Mouse (Mus musculus) midbrain, embryonic 10.5 days (tissue): ENCODE measurements around the gene Cracr2a. TPM values are rescaled to one million over a fixed set of nuclear protein-coding genes. Genes with fewer than 3 reads are reported as not detected.
"Not testable (repeated sequence)": the region's sequence is repeated elsewhere in the genome, so short reads cannot be mapped to it uniquely, and the experiment has no call there.

Experiments
- DNase-seq: peaks from one replicate; pipeline ENCODE4 v3.0.0-alpha.2; 2017; ENCODE audit warnings: low spot score
- H3K27ac ChIP-seq: fragments of 300-500 bp; sonication (generic); replicated peaks from 2 replicates; pipeline ENCODE4 v1.5.1; 2016; ENCODE audit warnings: mild to moderate bottlenecking
- H3K27me3 ChIP-seq: fragments of 300-500 bp; sonication (generic); 2 replicates; pipeline ENCODE4 v1.6.1; 2016; ENCODE audit warnings: low read depth, mild to moderate bottlenecking; ENCODE audit not compliant: poor library complexity, severe bottlenecking
- H3K36me3 ChIP-seq: fragments of 300-500 bp; sonication (generic); 2 replicates; pipeline ENCODE4 v1.6.1; 2016; ENCODE audit warnings: mild to moderate bottlenecking, moderate library complexity
- H3K4me1 ChIP-seq: fragments of 300-500 bp; sonication (generic); 2 replicates; pipeline ENCODE4 v1.6.1; 2016
- H3K4me3 ChIP-seq: fragments of 300-500 bp; sonication (generic); 2 replicates; pipeline ENCODE4 v1.5.1; 2016; ENCODE audit warnings: mild to moderate bottlenecking, moderate library complexity
- H3K9me3 ChIP-seq: fragments of 300-500 bp; sonication (generic); replicated peaks from 2 replicates; pipeline ENCODE4 v1.6.1; 2016; ENCODE audit warnings: mild to moderate bottlenecking
- WGBS: fragments of 180-500 bp; shearing (Covaris S2); methylation state at CpG from one replicate; pipeline ENCODE4 v1.1.7; 2016; 5-methylcytosine and 5-hydroxymethylcytosine counted together
- polyA plus RNA-seq: library from polyadenylated mRNA; unstranded; fragments of >200 nt; fragmentation: Nextera tagmentation; extraction: Ambion mirVana; gene quantifications from 2 replicates; pipeline ENCODE4 v1.2.1, GENCODE M21; 2016

Gene Cracr2a
- 0.96 and 1.4 TPM in 2 replicates for polyA plus RNA-seq

DNA sequence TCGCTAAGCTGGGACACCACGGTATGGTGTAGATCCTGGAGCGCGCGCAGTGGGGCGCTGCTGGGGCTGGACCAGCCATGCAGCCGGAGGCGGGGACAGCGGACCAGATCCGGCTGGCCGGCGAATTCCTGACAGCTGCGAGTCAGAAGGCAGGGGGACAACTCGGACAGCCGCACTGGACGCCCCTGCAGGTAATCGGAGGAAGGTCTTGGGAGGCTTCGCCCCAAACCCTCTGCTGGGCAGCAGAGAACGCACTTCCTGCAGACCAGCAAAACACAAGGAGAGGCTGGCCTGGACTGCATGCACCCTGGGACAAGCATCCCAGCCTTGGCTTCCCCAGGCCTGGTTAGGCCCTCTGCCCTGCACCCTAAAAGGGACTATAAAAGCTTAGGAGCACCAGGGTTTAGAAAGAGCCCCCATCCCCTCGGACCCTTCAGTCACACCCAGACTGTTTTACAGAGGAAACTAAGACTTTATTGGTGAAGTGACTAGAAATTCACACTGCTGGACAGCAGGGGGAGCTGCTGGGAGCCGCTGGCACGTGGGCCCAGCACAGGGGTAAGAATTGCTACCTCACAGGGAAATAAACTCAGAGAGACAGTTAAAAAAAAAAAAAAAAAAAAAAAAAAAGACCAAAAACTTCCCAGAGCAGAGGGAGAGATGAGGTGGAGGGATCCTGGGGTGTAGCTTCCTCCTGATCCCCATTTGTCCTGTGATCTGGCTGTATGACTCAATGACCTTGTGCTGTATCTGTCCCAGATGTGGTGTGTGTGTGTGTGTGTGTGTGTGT, at the start of gene Cracr2a:
Gene Cracr2a, plus strand, starts transcription at position 108 of the 790 bp plus-strand sequence.
- WGBS, result under 1% methylated on average over 22 of the region's 22 CpGs
- no peaks in the 10 kb centered on the region for H3K9me3 ChIP-seq
- H3K36me3 ChIP-seq, result no peaks in the 10 kb centered on the region
- H3K27me3 ChIP-seq, result peaks cover 12% of the 10 kb centered on the region
- peak; percentile 83 for DNase-seq
- peak within 1 kb of the TSS; percentile 65 for H3K4me3 ChIP-seq
- H3K4me1 ChIP-seq, result peaks cover 11% of the 10 kb centered on the region
- peak within 1 kb of the TSS; percentile 84 for H3K27ac ChIP-seq

DNA sequence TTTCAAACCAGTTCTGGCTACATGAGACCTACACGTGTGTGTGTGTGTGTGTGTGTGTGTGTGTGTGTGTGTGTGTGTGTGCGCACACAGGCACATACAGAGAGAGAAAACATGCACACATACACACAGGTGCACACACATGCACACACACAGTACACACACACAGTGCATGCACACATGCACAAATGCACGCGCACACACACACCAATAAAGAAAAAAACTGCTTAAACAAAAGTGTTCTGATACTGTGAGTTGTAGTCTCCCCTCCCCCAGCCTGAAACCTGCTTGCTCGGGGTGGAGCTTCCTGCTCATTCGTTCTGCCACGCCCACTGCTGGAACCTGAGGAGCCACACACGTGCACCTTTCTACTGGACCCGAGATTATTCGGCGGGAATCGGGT, 47.4 kb upstream of the Cracr2a start:
- H3K9me3 ChIP-seq, H3K4me1 ChIP-seq, H3K4me3 ChIP-seq, H3K27ac ChIP-seq, DNase-seq, H3K27me3 ChIP-seq, H3K36me3 ChIP-seq: not testable (repeated sequence)
- 87% methylated on average over 8 of the region's 12 CpGs for WGBS

DNA sequence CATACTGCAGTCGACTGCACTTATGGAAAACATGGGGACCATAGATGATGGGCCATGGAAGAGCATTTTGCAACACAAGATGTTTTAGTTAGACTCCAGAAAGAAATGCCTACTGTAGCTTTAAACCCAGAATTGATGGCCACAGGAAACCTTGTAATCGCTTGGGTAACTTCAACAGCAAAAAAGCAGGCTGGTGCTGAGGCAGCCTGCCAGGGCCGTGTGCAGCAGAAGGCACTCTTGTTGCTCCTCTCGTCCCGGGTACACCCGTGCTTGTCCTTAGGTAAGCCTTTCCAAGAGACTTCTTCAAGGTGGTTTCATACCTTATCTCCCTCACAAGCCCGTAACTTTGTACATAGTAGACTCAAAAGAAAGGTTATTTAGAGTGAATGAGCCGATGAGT, 40.0 kb upstream of the Cracr2a start:
- Histone ChIP-seq H3K4me1 (no peaks in the 10 kb centered on the region), H3K9me3 (no peaks in the 10 kb centered on the region), H3K27ac (no peak overlapping the region), H3K27me3 (0 out of 2 replicates have a peak, but pooled peaks cover 5% of the 10 kb centered on the region), H3K36me3 (no peaks in the 10 kb centered on the region), H3K4me3 (no peak overlapping the region)
- 81% methylated on average over 8 of the region's 8 CpGs for WGBS
- no peak for DNase-seq

DNA sequence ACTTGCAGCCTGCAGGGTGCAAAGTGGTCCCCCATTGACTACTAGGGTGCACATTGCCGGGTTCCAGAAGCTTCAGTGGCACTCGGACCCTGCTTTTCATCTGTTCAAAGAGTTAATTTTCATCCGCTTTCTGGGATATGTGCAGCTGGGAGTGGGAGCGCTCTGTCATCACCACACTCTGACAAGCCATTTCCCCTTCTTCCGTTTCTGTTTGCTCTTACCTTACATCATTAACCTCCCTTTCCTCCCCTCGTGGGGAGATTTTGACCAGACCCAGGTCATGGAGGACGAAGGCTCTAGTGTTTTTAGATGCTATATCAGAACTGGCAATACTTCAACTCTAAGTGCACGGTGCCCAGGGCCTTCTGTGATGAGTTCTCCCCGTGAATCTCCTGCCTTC, 38.8 kb upstream of the Cracr2a start:
- DNase-seq, result no peak
- H3K4me3 ChIP-seq, result no peak overlapping the region
- H3K36me3 ChIP-seq, result no peaks in the 10 kb centered on the region
- 0 out of 2 replicates have a peak, but pooled peaks cover 5% of the 10 kb centered on the region for H3K27me3 ChIP-seq
- WGBS, result 80% methylated on average over 9 of the region's 9 CpGs
- no peaks in the 10 kb centered on the region for H3K4me1 ChIP-seq
- H3K9me3 ChIP-seq, result no peaks in the 10 kb centered on the region
- no peak overlapping the region for H3K27ac ChIP-seq

DNA sequence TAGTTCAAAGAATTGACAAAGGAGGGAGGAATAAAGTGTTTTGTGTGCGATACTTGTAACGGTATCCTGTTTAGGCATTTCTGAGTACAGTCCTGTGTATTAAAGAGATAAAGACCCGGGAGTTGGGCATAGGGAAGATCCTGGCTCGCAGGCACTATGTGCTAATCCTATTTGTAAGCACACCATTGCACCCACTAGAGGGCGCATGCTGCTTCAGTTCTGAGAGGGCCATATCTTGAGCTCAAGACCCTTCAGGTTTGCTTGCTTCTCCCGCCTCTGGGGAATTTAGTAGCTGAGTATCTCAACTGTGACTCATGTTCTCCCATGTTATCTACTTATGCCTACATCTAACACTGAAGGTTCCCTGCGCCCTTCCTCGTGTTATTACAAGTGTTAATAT, 36.7 kb upstream of the Cracr2a start:
- no peaks in the 10 kb centered on the region for H3K9me3 ChIP-seq
- WGBS, result 38% methylated on average over 8 of the region's 8 CpGs
- H3K27ac ChIP-seq, result no peak overlapping the region

DNA sequence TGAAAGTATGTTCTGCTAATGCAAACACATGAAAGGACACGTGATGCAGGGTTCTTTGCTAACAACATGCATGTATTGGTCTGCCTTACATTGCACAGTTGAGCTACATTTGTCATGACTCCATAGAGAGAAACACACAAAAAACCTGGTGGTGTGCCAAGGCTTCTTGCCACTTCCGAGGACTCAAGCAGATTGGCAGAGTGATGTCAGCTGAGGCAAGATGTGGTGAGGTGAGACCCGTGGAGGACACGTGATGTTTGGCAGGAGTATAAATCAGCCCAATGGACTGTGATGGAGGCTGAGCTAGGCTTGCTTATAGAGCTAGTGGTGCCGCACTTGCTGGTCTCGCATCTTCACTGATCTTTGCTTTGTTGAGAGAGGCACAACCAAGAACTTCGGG, 32.5 kb upstream of the Cracr2a start:
- Histone ChIP-seq H3K27me3 (no peaks in the 10 kb centered on the region; the same call in 1 of the 2 replicates), H3K4me1 (no peaks in the 10 kb centered on the region), H3K9me3 (no peaks in the 10 kb centered on the region), H3K4me3 (no peak overlapping the region), H3K36me3 (no peaks in the 10 kb centered on the region), H3K27ac (no peak overlapping the region)
- DNase-seq, result no peak
- 91% methylated on average over 7 of the region's 7 CpGs for WGBS

More for the DNA sequence above, 36.7 kb upstream of the Cracr2a start:
- Histone ChIP-seq H3K4me3 (no peak overlapping the region), H3K27me3 (0 out of 2 replicates have a peak, but pooled peaks cover 5% of the 10 kb centered on the region), H3K4me1 (no peaks in the 10 kb centered on the region), H3K36me3 (no peaks in the 10 kb centered on the region)
- peak; percentile 70 for DNase-seq

DNA sequence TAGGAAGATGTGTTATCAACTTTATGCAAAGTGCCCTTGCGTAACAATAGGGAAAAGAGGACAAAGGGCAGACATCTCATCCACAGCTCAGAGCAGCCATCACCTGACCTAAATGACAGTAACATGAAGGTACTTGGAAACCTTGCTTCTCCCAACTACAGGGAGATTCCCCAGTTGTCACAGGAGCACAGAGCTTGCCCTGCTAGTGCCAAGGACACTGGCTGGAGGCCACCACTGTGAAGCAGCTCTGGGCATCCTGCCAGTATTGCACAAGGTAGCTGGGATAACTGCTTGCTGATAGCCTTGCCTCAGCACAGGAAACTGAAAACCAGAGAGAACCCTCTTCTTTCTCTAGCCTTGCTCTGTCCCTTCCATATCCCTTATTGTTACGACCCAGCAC, 31.7 kb upstream of the Cracr2a start:
- no peaks in the 10 kb centered on the region; the same call in 1 of the 2 replicates for H3K27me3 ChIP-seq
- WGBS, result 90% methylated on average over 2 of the region's 2 CpGs
- no peak for DNase-seq

DNA sequence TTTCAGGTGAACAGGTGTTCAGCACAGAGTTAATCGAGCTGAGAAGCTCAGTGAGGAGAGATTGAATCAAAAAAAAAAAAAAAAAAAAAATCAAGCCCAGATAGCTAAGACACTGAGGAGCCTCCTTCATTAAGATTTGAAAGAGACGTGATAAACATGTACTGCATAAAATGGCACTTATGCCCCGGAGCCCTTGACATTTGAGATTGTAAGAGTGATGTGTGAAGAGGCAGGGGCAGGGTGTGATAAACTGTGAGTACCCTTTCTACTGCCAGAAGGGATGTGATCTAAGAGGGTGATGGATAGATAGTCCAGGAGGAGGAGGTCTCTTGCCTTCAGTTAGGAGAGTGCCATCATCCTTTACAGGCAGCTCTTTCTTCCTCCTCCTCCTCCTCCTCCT, 30.9 kb upstream of the Cracr2a start:
- WGBS, result 83% methylated on average over 3 of the region's 3 CpGs
- no peaks in the 10 kb centered on the region for H3K4me1 ChIP-seq
- H3K27ac ChIP-seq, result no peak overlapping the region
- no peaks in the 10 kb centered on the region for H3K9me3 ChIP-seq
- no peaks in the 10 kb centered on the region for H3K36me3 ChIP-seq
- DNase-seq, result no peak
- no peaks in the 10 kb centered on the region; the same call in 1 of the 2 replicates for H3K27me3 ChIP-seq
- no peak overlapping the region for H3K4me3 ChIP-seq

More for the DNA sequence above, 31.7 kb upstream of the Cracr2a start:
- no peak overlapping the region for H3K4me3 ChIP-seq
- no peak overlapping the region; the same call in 1 of the 2 replicates for H3K27ac ChIP-seq
- H3K36me3 ChIP-seq, result no peaks in the 10 kb centered on the region
- no peaks in the 10 kb centered on the region for H3K4me1 ChIP-seq
- no peaks in the 10 kb centered on the region for H3K9me3 ChIP-seq

DNA sequence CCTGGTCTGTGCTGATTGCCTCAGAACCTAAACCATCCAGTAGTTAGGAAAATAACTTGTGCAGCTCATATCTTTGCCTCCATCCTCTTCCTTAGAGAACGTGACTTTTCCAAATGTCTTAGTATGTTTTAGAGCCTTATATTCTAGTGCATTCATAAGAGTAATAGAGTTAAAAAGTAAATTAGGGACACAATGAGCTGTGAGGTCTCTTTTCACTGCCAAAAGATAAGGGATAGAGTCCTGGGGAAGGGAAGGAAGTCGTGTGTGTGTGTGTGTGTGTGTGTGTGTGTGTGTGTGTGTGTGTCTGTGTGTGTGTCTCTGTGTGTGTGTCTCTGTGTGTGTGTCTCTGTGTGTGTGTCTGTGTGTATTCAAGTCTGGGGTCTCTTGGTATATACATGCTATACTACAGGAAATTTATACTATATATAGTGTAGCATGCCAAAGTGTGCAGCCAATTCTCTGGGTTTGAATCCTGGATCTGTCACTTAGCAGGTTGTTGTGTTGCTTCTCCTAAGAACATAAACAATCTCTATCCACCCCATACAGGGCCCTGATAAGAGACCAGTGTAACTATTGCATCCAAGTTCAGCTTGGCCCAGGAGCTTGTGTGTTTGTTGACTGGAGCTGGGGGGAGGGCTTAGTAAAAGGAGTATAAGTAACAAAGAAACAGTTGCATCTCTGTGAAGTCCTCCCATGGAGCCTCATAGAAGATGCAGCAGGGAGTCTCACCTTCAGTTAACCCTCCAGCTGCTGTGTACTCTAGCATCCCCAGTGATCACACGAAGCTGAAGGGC, 29.5 kb upstream of the Cracr2a start:
- Histone ChIP-seq H3K27me3 (no peaks in the 10 kb centered on the region; the same call in 1 of the 2 replicates), H3K4me3 (no peak overlapping the region), H3K4me1 (no peaks in the 10 kb centered on the region), H3K9me3 (no peaks in the 10 kb centered on the region), H3K36me3 (no peaks in the 10 kb centered on the region), H3K27ac (no peak overlapping the region)
- DNase-seq, result no peak
- WGBS, result 51% methylated on average over 3 of the region's 3 CpGs

DNA sequence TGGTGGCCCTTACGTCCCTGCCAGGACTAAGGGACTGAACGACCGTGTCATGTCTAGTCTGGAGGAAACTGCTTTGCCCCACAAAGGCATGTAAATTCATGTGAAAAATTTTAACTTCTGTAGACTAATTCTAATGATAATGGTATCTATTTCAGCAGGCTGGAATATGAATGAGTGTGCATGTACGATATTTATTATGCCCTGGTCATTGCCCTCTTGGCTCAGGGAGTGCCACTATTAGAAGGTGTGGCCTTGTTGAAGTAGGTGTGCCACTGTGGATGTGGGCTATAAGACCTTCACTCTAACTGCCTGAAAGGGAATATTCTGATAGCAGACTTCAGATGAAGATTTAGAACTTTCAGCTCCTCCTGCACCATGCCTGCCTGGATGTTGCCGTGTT, 28.8 kb upstream of the Cracr2a start:
- no peaks in the 10 kb centered on the region for H3K4me1 ChIP-seq
- WGBS, result 92% methylated on average over 5 of the region's 5 CpGs
- H3K36me3 ChIP-seq, result no peaks in the 10 kb centered on the region
- no peaks in the 10 kb centered on the region for H3K9me3 ChIP-seq
- DNase-seq, result no peak
- no peaks in the 10 kb centered on the region; the same call in 1 of the 2 replicates for H3K27me3 ChIP-seq
- H3K4me3 ChIP-seq, result no peak overlapping the region
- no peak overlapping the region for H3K27ac ChIP-seq

DNA sequence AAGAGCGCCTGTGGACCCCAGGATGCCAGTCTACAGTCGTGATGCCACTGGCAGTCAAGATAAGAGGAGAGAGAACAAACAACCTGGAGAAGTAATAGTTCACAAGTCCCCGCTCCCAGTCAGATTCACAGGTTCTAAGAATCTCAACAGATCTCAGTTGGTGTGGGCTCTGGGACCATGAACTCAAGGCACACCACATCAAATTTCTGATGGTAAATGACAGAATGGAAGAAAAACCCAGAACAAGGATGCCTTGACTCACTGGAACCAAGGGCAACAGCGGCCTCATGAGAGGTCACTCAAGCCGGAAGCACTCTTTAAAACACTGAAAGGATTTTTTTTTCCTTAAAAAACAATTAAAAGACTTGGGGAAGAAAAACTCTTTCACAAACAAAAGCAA, 27.4 kb upstream of the Cracr2a start:
- no peaks in the 10 kb centered on the region; the same call in 1 of the 2 replicates for H3K27me3 ChIP-seq
- no peaks in the 10 kb centered on the region for H3K9me3 ChIP-seq
- WGBS, result 84% methylated on average over 5 of the region's 5 CpGs
- no peaks in the 10 kb centered on the region for H3K36me3 ChIP-seq
- H3K4me1 ChIP-seq, result no peaks in the 10 kb centered on the region
- no peak for DNase-seq
- H3K27ac ChIP-seq, result no peak overlapping the region
- no peak overlapping the region for H3K4me3 ChIP-seq

DNA sequence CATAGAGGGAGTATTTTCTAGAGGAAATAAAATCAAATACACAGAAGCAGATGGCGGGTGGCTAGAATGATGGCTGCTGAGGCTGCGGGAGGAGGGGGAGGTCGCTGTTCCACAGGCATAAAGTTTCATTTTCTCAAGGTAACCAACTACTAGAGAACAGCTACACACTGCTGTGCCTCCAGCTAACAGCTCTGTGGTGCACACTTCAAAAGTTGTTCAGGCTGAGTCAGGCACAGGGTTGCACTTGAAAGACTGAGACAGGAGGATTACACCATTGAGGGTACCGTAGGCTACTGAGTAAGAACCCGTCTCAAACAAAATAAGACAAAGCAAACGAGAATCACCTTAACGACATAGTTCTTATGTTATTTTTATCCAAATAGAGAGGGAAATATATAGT, 24.1 kb upstream of the Cracr2a start:
- DNase-seq, result no peak
- H3K4me1 ChIP-seq, result peaks cover under 1% of the 10 kb centered on the region; the same call in 1 of the 2 replicates
- no peaks in the 10 kb centered on the region for H3K9me3 ChIP-seq
- no peak overlapping the region for H3K27ac ChIP-seq
- H3K36me3 ChIP-seq, result no peaks in the 10 kb centered on the region
- H3K4me3 ChIP-seq, result no peak overlapping the region
- H3K27me3 ChIP-seq, result peaks cover 8% of the 10 kb centered on the region
- 85% methylated on average over 7 of the region's 7 CpGs for WGBS

DNA sequence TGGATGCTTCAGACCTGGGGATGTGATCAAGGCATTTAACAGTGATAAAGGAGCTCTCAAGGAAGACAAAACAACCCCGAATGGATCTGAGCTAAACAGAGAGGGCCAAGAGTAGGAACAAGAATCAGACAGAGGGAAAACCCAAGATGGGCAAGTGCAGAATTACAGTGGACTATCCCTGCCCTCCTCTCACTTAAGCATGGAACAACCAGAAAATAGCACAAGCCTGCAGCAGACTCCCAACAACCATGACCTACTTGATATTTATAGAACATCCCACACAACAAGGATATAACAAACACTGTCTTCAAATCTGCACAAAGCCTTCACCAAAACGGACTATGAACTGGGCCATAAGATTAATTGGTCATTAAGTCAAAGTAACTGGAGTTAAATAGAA, 23.0 kb upstream of the Cracr2a start:
- Histone ChIP-seq H3K4me1 (peaks cover 4% of the 10 kb centered on the region; the same call in 1 of the 2 replicates), H3K27ac (no peak overlapping the region), H3K4me3 (no peak overlapping the region), H3K9me3 (no peaks in the 10 kb centered on the region), H3K27me3 (peaks cover 13% of the 10 kb centered on the region), H3K36me3 (no peaks in the 10 kb centered on the region)
- DNase-seq, result no peak
- 81% methylated on average over 2 of the region's 2 CpGs for WGBS
